Mouse (Mus musculus): ENCODE measurements around the gene Gdpd5. TPM values are rescaled to one million over a fixed set of nuclear protein-coding genes. Genes with fewer than 3 reads are reported as not detected.

The Gdpd5 gene
- total and polyA plus RNA-seq, 3 experiments: 0.15 to 0.26 TPM; not detected in 1

DNA sequence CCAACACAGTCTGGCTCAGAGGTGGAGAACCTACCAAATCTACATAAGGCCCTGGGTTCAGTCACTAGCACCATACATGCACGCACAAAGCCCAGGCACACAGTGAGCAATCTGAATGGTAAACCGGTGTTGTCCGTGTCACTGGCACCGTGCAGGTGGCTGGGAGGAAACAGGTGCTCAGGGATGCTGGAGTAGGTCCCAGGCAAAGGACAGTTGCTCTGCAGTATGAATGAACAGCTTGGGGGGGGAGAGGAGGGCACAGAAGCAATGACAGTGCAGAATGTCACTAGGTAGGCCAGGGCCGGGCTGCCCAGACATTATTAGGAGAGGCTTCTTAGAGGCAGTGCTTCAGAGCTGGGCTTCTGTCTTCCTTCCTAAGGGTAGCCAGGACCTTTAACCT, 6.1 kb downstream of the Gdpd5 start:
- no peaks in the 10 kb centered on the region for H3K4me1 ChIP-seq (ENCODE audit: control insufficient read depth in 1 of 2, insufficient read depth in 2 of 2, low read length in 2 of 2)

DNA sequence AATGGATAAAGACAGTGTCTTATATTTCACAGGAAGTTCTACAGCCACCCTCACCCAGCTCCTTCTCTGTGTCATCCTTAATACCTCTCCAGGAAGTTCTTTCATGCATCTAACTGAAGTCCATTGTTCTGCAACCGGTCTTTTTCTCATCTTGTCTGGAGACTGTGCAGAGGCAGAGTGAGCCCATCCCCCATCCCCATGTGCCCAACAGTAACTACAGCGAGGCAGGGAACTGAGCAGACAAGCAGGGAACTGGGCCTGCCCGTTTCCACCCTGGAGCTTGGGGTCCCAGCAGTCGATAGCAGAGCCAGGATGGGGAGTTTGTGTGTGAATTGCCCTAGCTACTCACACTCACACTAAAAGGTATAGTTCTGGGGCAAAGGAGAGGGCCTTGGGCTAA, 9.3 kb downstream of the Gdpd5 start:
- no peak for DNase-seq (ENCODE audit: low read depth, low spot score)
- Histone ChIP-seq H3K9me3 (replicated peaks; ENCODE audit: insufficient read depth, low read length) (no peaks in the 10 kb centered on the region), H3K27me3 (ENCODE audit: control insufficient read depth in 1 of 2, insufficient read depth in 2 of 2, low read length in 2 of 2) (peaks cover 1 to 3% of the 10 kb centered on the region in 2 experiments; a peak in 3 of 4 replicates), H3K79me2 (ENCODE audit: control insufficient read depth, insufficient read depth, low read length, poor library complexity) (no peaks in the 10 kb centered on the region), H3K9ac (ENCODE audit: control insufficient read depth, low read depth, low read length, poor library complexity, severe bottlenecking) (no peak overlapping the region), H3K27ac (ENCODE audit: control insufficient read depth, low read depth, low read length) (no peak overlapping the region), H3K4me1 (ENCODE audit: control insufficient read depth in 1 of 2, insufficient read depth in 2 of 2, low read length in 2 of 2) (no peaks in the 10 kb centered on the region), H3K36me3 (ENCODE audit: control insufficient read depth in 1 of 2, insufficient read depth in 2 of 2, low read length in 2 of 2) (no peaks in the 10 kb centered on the region), H3K4me3 (ENCODE audit: control insufficient read depth in 1 of 2, insufficient read depth in 1 of 2, low read depth in 2 of 2, low read length in 2 of 2) (no peak overlapping the region)
- TF ChIP-seq POLR2AphosphoS5 (IDR thresholded peaks at IDR 0.05; ENCODE audit: borderline replicate concordance, low read depth, low read length): no peak
- no peak for TF ChIP-seq EP300 (IDR thresholded peaks at IDR 0.05; ENCODE audit: low read depth in 1 of 2, low read length in 2 of 2)

More for the DNA sequence above, 6.1 kb downstream of the Gdpd5 start:
- Histone ChIP-seq H3K79me2 (ENCODE audit: control insufficient read depth, insufficient read depth, low read length, poor library complexity) (no peaks in the 10 kb centered on the region), H3K4me3 (ENCODE audit: control insufficient read depth in 1 of 2, insufficient read depth in 1 of 2, low read depth in 2 of 2, low read length in 2 of 2) (no peak overlapping the region), H3K27ac (ENCODE audit: control insufficient read depth, low read depth, low read length) (no peak overlapping the region), H3K9ac (ENCODE audit: control insufficient read depth, low read depth, low read length, poor library complexity, severe bottlenecking) (no peak overlapping the region), H3K36me3 (ENCODE audit: control insufficient read depth in 1 of 2, insufficient read depth in 2 of 2, low read length in 2 of 2) (no peaks in the 10 kb centered on the region), H3K9me3 (replicated peaks; ENCODE audit: insufficient read depth, low read length) (no peaks in the 10 kb centered on the region), H3K27me3 (ENCODE audit: control insufficient read depth in 1 of 2, insufficient read depth in 2 of 2, low read length in 2 of 2) (no peaks in the 10 kb centered on the region; a peak in 1 of 4 replicates)
- TF ChIP-seq NRF1 (IDR thresholded peaks at IDR 0.05; ENCODE audit: insufficient read depth, low read depth, low read length, poor library complexity, severe bottlenecking) (no peak), MEF2A (IDR thresholded peaks at IDR 0.05; ENCODE audit: extremely low read depth, insufficient replicate concordance, low read depth, low read length, poor library complexity, severe bottlenecking) (no peak), SIN3A (IDR thresholded peaks at IDR 0.05; ENCODE audit: low read length) (no peak), SMC3 (IDR thresholded peaks at IDR 0.05; ENCODE audit: low read depth, low read length) (no peak)
- no peak for DNase-seq (ENCODE audit: low read depth, low spot score)

DNA sequence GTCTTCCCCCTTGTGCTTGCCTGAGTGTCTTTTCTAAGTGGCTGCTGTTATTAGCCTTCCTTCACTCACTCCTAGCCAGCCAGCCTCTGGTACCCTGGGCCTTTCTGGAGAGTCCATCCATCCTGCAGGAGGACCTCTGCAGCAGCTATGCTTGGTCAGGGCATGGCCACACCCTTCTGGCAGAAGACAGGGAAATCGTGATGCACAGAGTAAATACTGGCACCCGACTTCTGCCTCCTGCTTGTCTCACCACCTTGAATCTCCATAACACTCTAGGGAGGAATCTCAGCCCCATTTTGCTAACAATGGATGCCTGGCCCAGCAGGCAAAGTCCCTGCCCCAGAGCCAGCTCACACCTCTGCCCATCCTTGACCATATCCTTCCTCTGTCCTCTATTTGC, 11.5 kb downstream of the Gdpd5 start:
- no peak for TF ChIP-seq TAL1 (IDR thresholded peaks at IDR 0.05; ENCODE audit: low read length)
- TF ChIP-seq USF2 (IDR thresholded peaks at IDR 0.05; ENCODE audit: borderline replicate concordance in 1 of 2, insufficient read depth in 1 of 2, low read depth in 1 of 2, low read length in 2 of 2): no peak
- no peak for TF ChIP-seq MAFK (IDR thresholded peaks at IDR 0.05; ENCODE audit: borderline replicate concordance, low read depth, low read length)
- no peak for TF ChIP-seq NELFE (IDR thresholded peaks at IDR 0.05; ENCODE audit: low read depth, low read length)
- no peak for TF ChIP-seq MAZ (IDR thresholded peaks at IDR 0.05; ENCODE audit: low read depth, low read length)
- no peak for TF ChIP-seq POLR2AphosphoS5 (IDR thresholded peaks at IDR 0.05; ENCODE audit: borderline replicate concordance, low read depth, low read length)
- no peak for TF ChIP-seq ZKSCAN1 (IDR thresholded peaks at IDR 0.05; ENCODE audit: low read depth, low read length)
- TF ChIP-seq ELF1 (IDR thresholded peaks at IDR 0.05; ENCODE audit: low read depth, low read length): no peak
- no peak for TF ChIP-seq HCFC1 (IDR thresholded peaks at IDR 0.05; ENCODE audit: low read depth, low read length)
- no peak for TF ChIP-seq POLR2AphosphoS2 (IDR thresholded peaks at IDR 0.05; ENCODE audit: low read length)
- TF ChIP-seq E2F4 (IDR thresholded peaks at IDR 0.05; ENCODE audit: borderline replicate concordance, low read depth, low read length): no peak
- no peak for TF ChIP-seq ZC3H11A (IDR thresholded peaks at IDR 0.05; ENCODE audit: low read depth, low read length)
- TF ChIP-seq TCF12 (IDR thresholded peaks at IDR 0.05; ENCODE audit: low read depth, low read length): no peak
- Histone ChIP-seq H3K4me3 (ENCODE audit: control insufficient read depth in 1 of 2, insufficient read depth in 1 of 2, low read depth in 2 of 2, low read length in 2 of 2) (no peak overlapping the region), H3K36me3 (ENCODE audit: control insufficient read depth in 1 of 2, insufficient read depth in 2 of 2, low read length in 2 of 2) (no peaks in the 10 kb centered on the region), H3K27me3 (ENCODE audit: control insufficient read depth in 1 of 2, insufficient read depth in 2 of 2, low read length in 2 of 2) (peaks cover 5 to 13% of the 10 kb centered on the region in 2 experiments), H3K9me3 (replicated peaks; ENCODE audit: insufficient read depth, low read length) (no peaks in the 10 kb centered on the region), H3K79me2 (ENCODE audit: control insufficient read depth, insufficient read depth, low read length, poor library complexity) (no peaks in the 10 kb centered on the region), H3K27ac (ENCODE audit: control insufficient read depth, low read depth, low read length) (no peak overlapping the region), H3K9ac (ENCODE audit: control insufficient read depth, low read depth, low read length, poor library complexity, severe bottlenecking) (no peak overlapping the region), H3K4me1 (ENCODE audit: control insufficient read depth in 1 of 2, insufficient read depth in 2 of 2, low read length in 2 of 2) (no peaks in the 10 kb centered on the region)
- no peak for DNase-seq (ENCODE audit: low read depth, low spot score)
